Mouse (Mus musculus): ENCODE data around the gene Gfy. TPM values are rescaled to one million over a fixed set of nuclear protein-coding genes. Genes with fewer than 3 reads are reported as not detected.

Gene Gfy
- polyA plus RNA-seq, 1 experiment from 2014 or later: not detected

GRCm38 (mm10) chr7:45164833-45165232, 14.5 kb downstream of the Gfy start:
- no peak overlapping the region for H3K9ac ChIP-seq (replicated peaks)
- H3K27ac ChIP-seq (replicated peaks): no peak overlapping the region
- H3K4me2 ChIP-seq: no peak overlapping the region
- peaks cover 75% of the 10 kb centered on the region for H3K27me3 ChIP-seq (replicated peaks)
- peaks cover 10% of the 10 kb centered on the region; the same call in 1 of the 2 replicates for H3K36me3 ChIP-seq
- peaks cover 33% of the 10 kb centered on the region for H3K4me1 ChIP-seq
- WGBS: 66% methylated on average over 5 of the region's 5 CpGs
- no peak for ATAC-seq (ENCODE audit: low FRiP score)
- no peaks in the 10 kb centered on the region for H3K9me3 ChIP-seq (replicated peaks)
- H3K4me3 ChIP-seq (replicated peaks): no peak overlapping the region

GRCm38 (mm10) chr7:45163735-45164490, 15.5 kb downstream of the Gfy start, which contains the start of gene Slc17a7:
Slc17a7 (plus strand) TSS chr7:45163949.
- WGBS: under 1% methylated on average over 35 of the region's 41 CpGs
- peak within 1 kb of the TSS; percentile 84 for H3K4me2 ChIP-seq
- peaks cover 66% of the 10 kb centered on the region for H3K27me3 ChIP-seq (replicated peaks)
- H3K27ac ChIP-seq (replicated peaks): no peak within 1 kb of the TSS
- peaks cover 32% of the 10 kb centered on the region for H3K4me1 ChIP-seq
- H3K4me3 ChIP-seq (replicated peaks): peak within 1 kb of the TSS; percentile 35
- peaks cover 19% of the 10 kb centered on the region for H3K36me3 ChIP-seq
- no peaks in the 10 kb centered on the region for H3K9me3 ChIP-seq (replicated peaks)
- ATAC-seq (ENCODE audit: low FRiP score): no peak
- H3K9ac ChIP-seq (replicated peaks): peak within 1 kb of the TSS; percentile 42; the same call in 1 of the 2 replicates

- peaks cover 24% of the 10 kb centered on the region for H3K4me1 ChIP-seq
- no peak overlapping the region for H3K9ac ChIP-seq (replicated peaks)
- ATAC-seq (ENCODE audit: low FRiP score): no peak
- H3K4me3 ChIP-seq (replicated peaks): no peak overlapping the region
- H3K27ac ChIP-seq (replicated peaks): no peak overlapping the region
- peak overlapping the region; percentile 84; the same call in 1 of the 2 replicates for H3K4me2 ChIP-seq
- no peaks in the 10 kb centered on the region for H3K9me3 ChIP-seq (replicated peaks)
- H3K27me3 ChIP-seq (replicated peaks): peaks cover 58% of the 10 kb centered on the region
- 75% methylated on average over 9 of the region's 9 CpGs for WGBS
- H3K36me3 ChIP-seq: peaks cover 27% of the 10 kb centered on the region
Observed at GRCm38 (mm10) chr7:45162996-45163615, 16.3 kb downstream of the Gfy start.

GRCm38 (mm10) chr7:45162551-45162950, 16.8 kb downstream of the Gfy start:
- 26% methylated on average over 6 of the region's 6 CpGs for WGBS
- Histone ChIP-seq H3K9me3 (replicated peaks) (no peaks in the 10 kb centered on the region), H3K27me3 (replicated peaks) (peaks cover 52% of the 10 kb centered on the region), H3K4me2 (peak overlapping the region; percentile 84), H3K36me3 (peaks cover 32% of the 10 kb centered on the region), H3K9ac (replicated peaks) (peak overlapping the region; percentile 43), H3K4me3 (replicated peaks) (peak overlapping the region; percentile 46), H3K4me1 (peaks cover 19% of the 10 kb centered on the region), H3K27ac (replicated peaks) (no peak overlapping the region)
- ATAC-seq (ENCODE audit: low FRiP score): peak; percentile 14

DNA sequence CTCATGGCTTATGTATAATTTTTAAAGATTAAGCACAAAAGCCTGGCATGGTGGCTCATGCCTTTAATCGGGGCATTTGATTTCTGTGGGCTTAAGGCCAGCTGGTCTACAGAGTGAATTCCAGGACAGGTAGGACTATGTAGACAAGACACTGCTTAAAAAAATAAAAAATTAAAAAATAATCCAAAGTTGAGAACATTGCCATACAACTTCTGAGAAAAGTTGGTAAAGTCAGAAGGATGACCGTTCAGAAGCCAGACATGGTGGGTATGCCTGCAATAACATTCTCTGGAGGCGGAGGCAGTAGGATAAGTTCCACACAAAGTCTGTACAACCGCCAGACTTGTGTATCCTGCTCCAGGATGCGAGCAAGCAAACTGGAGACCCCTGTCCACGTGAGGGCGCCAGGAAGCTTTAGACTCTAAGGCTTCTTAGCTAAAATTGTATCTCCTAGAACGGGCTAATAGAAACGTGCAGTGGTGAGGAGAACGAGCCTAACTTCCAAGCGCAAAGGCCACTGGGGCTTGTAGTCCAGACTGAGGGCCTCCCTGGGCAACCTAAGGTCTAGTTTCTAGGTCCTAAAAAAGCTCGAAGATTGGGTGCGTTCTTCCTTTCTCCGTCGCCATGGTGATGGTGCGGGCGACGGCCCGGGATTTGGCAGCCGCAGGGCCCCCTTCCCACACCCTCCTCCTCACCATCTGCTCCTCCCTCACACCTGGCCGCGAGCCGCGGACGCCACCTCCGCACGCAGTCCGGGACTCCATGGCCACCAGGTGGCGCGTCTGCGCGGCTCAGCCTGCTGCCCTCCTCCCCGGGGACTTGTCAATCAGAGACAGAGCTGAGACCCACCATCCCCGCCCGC, 17.5 kb downstream of the Gfy start:
- peak overlapping the region; percentile 46 for H3K4me3 ChIP-seq (replicated peaks)
- 4% methylated on average over 35 of the region's 35 CpGs for WGBS
- H3K9me3 ChIP-seq (replicated peaks): no peaks in the 10 kb centered on the region
- peak overlapping the region; percentile 65 for H3K27ac ChIP-seq (replicated peaks)
- peaks cover 19% of the 10 kb centered on the region for H3K4me1 ChIP-seq
- peak overlapping the region; percentile 84 for H3K4me2 ChIP-seq
- H3K9ac ChIP-seq (replicated peaks): peak overlapping the region; percentile 43
- H3K36me3 ChIP-seq: peaks cover 34% of the 10 kb centered on the region
- H3K27me3 ChIP-seq (replicated peaks): peaks cover 45% of the 10 kb centered on the region
- peak; percentile 93 for ATAC-seq (ENCODE audit: low FRiP score)

- H3K36me3 ChIP-seq: peaks cover 34% of the 10 kb centered on the region
- H3K4me3 ChIP-seq (replicated peaks): no peak overlapping the region
- WGBS: 91% methylated on average over 3 of the region's 3 CpGs
- H3K4me1 ChIP-seq: peaks cover 19% of the 10 kb centered on the region
- ATAC-seq (ENCODE audit: low FRiP score): no peak
- H3K27ac ChIP-seq (replicated peaks): no peak overlapping the region
- H3K9me3 ChIP-seq (replicated peaks): no peaks in the 10 kb centered on the region
- H3K9ac ChIP-seq (replicated peaks): no peak overlapping the region
- H3K4me2 ChIP-seq: no peak overlapping the region
- peaks cover 36% of the 10 kb centered on the region for H3K27me3 ChIP-seq (replicated peaks)
Observed at GRCm38 (mm10) chr7:45160866-45161265, 18.5 kb downstream of the Gfy start.

- Histone ChIP-seq H3K4me2 (no peak overlapping the region), H3K36me3 (peaks cover 34% of the 10 kb centered on the region), H3K27me3 (replicated peaks) (peaks cover 31% of the 10 kb centered on the region), H3K9me3 (replicated peaks) (no peaks in the 10 kb centered on the region), H3K4me1 (peaks cover 24% of the 10 kb centered on the region), H3K9ac (replicated peaks) (no peak overlapping the region), H3K4me3 (replicated peaks) (no peak overlapping the region), H3K27ac (replicated peaks) (no peak overlapping the region)
- WGBS: 95% methylated on average over 6 of the region's 6 CpGs
- ATAC-seq (ENCODE audit: low FRiP score): no peak
Observed at GRCm38 (mm10) chr7:45160316-45160800, 19.0 kb downstream of the Gfy start.

GRCm38 (mm10) chr7:45158991-45159390, 20.4 kb downstream of the Gfy start:
- Histone ChIP-seq H3K4me1 (peaks cover 29% of the 10 kb centered on the region), H3K9me3 (replicated peaks) (no peaks in the 10 kb centered on the region), H3K27me3 (replicated peaks) (peaks cover 17% of the 10 kb centered on the region), H3K27ac (replicated peaks) (no peak overlapping the region), H3K4me3 (replicated peaks) (no peak overlapping the region), H3K4me2 (no peak overlapping the region), H3K9ac (replicated peaks) (no peak overlapping the region), H3K36me3 (peaks cover 34% of the 10 kb centered on the region)
- no peak for ATAC-seq (ENCODE audit: low FRiP score)
- 95% methylated on average over 6 of the region's 6 CpGs for WGBS

DNA sequence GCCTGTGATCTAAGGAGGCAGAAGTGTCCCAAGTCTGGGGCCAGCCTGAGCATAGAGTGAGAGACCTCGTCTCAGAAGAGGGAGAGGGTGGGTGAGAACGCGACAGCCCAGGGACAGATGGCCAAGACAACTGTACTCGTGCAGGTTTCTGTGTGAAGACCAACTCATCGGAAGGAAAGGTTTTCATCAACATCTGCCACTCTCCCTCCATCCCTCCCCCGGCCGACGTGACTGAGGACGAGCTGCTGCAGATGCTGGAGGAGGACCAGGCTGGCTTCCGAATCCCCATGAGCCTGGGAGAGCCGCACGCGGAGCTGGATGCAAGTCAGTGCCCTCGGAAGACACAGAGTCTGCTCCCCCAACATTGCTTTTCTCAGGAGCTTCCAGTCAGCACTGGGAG, 21.9 kb downstream of the Gfy start:
- H3K27me3 ChIP-seq (replicated peaks): peaks cover 2% of the 10 kb centered on the region; the same call in 1 of the 2 replicates
- no peak overlapping the region for H3K27ac ChIP-seq (replicated peaks)
- H3K9ac ChIP-seq (replicated peaks): no peak overlapping the region
- no peak overlapping the region for H3K4me3 ChIP-seq (replicated peaks)
- H3K36me3 ChIP-seq: peaks cover 34% of the 10 kb centered on the region
- H3K4me2 ChIP-seq: no peak overlapping the region
- H3K9me3 ChIP-seq (replicated peaks): no peaks in the 10 kb centered on the region
- WGBS: 89% methylated on average over 14 of the region's 14 CpGs
- H3K4me1 ChIP-seq: peaks cover 26% of the 10 kb centered on the region
- no peak for ATAC-seq (ENCODE audit: low FRiP score)

DNA sequence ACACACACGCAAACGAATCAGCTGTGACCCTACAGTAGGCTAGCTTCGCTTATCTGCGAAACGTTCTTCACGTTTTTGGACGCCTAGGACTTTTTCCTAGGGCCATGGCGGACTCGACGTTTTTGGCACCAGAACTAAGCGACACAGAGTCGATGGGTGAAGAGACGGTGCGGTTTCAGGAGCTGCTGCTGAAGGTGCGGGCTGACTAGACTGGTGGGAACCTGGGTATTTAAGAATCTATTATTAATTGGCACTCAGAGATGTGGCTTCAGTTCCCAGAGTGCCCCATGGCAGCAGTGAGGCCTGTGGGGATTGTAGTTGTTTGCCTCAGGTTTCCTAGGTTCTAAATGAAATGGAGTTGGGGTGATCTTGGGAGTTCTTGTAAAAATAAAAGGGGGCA, 23.2 kb downstream of the Gfy start:
- H3K27me3 ChIP-seq (replicated peaks): no peaks in the 10 kb centered on the region
- H3K36me3 ChIP-seq: peaks cover 34% of the 10 kb centered on the region
- no peaks in the 10 kb centered on the region for H3K9me3 ChIP-seq (replicated peaks)
- peaks cover 19% of the 10 kb centered on the region for H3K4me1 ChIP-seq
- no peak overlapping the region for H3K9ac ChIP-seq (replicated peaks)
- ATAC-seq (ENCODE audit: low FRiP score): no peak
- WGBS: 93% methylated on average over 15 of the region's 15 CpGs
- no peak overlapping the region for H3K4me2 ChIP-seq
- no peak overlapping the region for H3K27ac ChIP-seq (replicated peaks)
- no peak overlapping the region for H3K4me3 ChIP-seq (replicated peaks)

- Histone ChIP-seq H3K27me3 (replicated peaks) (no peaks in the 10 kb centered on the region), H3K9ac (replicated peaks) (0 out of 2 replicates have a peak overlapping the region, but pooled peaks have one; percentile 1), H3K36me3 (peaks cover 30% of the 10 kb centered on the region), H3K27ac (replicated peaks) (peak overlapping the region; percentile 99; the same call in 1 of the 2 replicates), H3K4me2 (peak overlapping the region; percentile 63), H3K4me3 (replicated peaks) (no peak overlapping the region; the same call in 1 of the 2 replicates), H3K4me1 (peaks cover 25% of the 10 kb centered on the region), H3K9me3 (replicated peaks) (no peaks in the 10 kb centered on the region)
- WGBS: 83% methylated on average over 9 of the region's 9 CpGs
- no peak for ATAC-seq (ENCODE audit: low FRiP score)
Observed at GRCm38 (mm10) chr7:45155590-45155989, 23.8 kb downstream of the Gfy start.

Data from neural tube, embryonic 15.5 days (tissue).